Mouse (Mus musculus): ENCODE data around the gene Ccdc113. TPM values are rescaled to one million over a fixed set of nuclear protein-coding genes. Genes with fewer than 3 reads are reported as not detected.

Ccdc113 gene
- polyA plus RNA-seq, 1 experiment = not detected

DNA sequence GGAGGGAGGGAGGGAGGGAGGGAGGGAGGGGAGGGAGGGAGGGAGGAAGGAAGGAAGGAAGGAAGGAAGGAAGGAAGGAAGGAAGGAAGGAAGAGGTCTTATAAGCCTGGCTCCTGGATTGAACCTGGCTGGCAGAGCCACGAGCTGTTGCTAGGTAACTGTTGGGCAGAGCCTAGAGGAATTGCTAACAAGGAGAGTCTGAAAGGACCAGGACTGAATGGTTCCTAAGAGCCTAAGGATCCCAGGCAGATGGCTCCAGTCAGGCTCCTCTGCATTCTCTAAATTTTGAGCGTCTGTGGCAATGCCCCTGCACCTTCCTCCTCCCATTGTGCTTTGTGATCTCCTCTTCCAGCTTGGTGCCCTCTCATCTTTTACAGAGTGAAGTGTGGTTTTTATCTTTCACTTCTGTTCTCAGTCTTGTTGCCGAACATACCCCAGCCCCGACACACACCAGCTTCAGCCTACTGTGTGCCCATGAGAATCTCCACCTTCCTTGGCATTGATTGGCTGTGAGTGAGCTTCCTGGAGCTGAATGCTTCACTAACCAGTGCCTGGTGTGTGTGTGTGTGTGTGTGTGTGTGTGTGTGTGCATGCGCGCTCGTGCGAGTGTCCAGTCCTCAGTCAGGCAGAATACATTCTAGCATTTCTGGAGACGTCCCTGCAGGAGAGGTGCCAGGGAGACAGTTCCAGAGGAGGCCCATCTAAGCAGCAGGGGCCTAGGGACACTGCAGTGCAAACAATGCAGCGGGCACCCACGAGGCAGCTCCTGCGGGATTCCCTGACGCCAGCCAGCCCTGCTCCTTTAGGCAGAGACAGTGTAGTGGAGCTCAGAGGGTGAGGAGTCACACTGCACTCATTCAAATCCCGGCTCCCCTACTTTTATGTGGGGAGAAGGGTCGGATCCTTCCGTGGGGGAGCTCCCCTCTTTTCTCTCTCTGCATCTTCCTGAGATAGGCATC lies 16.3 kb downstream of the Ccdc113 start:
- Histone ChIP-seq H3K4me1 (ENCODE audit: control insufficient read depth, insufficient read depth, insufficient read length, low read length) (no peaks in the 10 kb centered on the region), H3K27me3 (ENCODE audit: control insufficient read depth, insufficient read depth, low read length) (no peaks in the 10 kb centered on the region), H3K36me3 (ENCODE audit: control insufficient read depth, insufficient read depth, low read length) (no peaks in the 10 kb centered on the region), H3K4me3 (ENCODE audit: low read depth, low read length) (no peak overlapping the region), H3K27ac (ENCODE audit: insufficient read depth, low read depth, low read length) (no peak overlapping the region)
- TF ChIP-seq CTCF (IDR thresholded peaks at IDR 0.05; ENCODE audit: extremely low read depth, insufficient read length, insufficient replicate concordance, low read depth, low read length) = no peak
- no peak for TF ChIP-seq POLR2A (IDR thresholded peaks at IDR 0.05; ENCODE audit: low read depth, low read length)
- 54% methylated on average over 16 of the region's 16 CpGs for WGBS

DNA sequence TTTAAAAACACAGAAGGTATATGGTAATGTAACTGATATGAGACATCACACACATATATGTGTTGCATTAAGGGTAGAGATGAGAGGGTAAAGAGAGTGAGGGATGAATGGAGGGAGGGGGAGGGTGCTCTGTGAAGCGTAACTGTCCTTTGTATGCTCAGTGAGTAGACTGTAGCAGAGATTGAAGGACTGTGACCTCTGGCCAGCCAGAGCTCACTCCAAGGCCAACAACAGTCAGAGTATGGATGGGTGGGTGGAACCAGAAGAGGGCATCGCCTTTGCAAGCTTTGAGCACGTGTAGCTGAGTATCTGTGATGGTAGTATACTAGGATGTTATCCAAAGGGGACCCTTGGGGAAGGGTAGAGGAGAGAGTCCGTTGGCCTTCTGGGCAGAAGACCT lies 17.7 kb downstream of the Ccdc113 start:
- Histone ChIP-seq H3K27ac (ENCODE audit: insufficient read depth, low read depth, low read length) (no peak overlapping the region), H3K36me3 (ENCODE audit: control insufficient read depth, insufficient read depth, low read length) (no peaks in the 10 kb centered on the region), H3K27me3 (ENCODE audit: control insufficient read depth, insufficient read depth, low read length) (no peaks in the 10 kb centered on the region), H3K4me3 (ENCODE audit: low read depth, low read length) (no peak overlapping the region), H3K4me1 (ENCODE audit: control insufficient read depth, insufficient read depth, insufficient read length, low read length) (no peaks in the 10 kb centered on the region)
- 60% methylated on average over 4 of the region's 4 CpGs for WGBS
- TF ChIP-seq CTCF (IDR thresholded peaks at IDR 0.05; ENCODE audit: extremely low read depth, insufficient read length, insufficient replicate concordance, low read depth, low read length) (no peak), POLR2A (IDR thresholded peaks at IDR 0.05; ENCODE audit: low read depth, low read length) (no peak)

DNA sequence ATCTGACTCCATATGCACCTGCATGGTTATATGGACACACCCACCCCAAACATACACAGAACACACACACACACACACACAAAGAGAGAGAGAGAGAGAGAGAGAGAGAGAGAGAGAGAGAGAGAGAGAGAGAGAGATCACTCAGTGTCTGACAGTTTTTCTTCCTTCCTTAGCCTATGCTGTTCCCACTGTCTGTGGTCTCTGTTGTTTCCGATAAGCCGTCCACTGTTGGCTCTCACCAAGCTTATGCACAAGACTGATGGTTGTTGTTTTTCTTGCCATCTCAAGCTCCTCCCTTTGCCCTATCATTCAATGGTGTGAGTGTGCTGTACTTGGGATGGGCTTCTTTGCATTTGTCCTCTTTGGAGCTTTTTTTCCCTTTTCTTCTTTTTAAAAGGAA lies 22.1 kb downstream of the Ccdc113 start:
- Histone ChIP-seq H3K4me1 (ENCODE audit: control insufficient read depth, insufficient read depth, insufficient read length, low read length) (no peaks in the 10 kb centered on the region), H3K4me3 (ENCODE audit: low read depth, low read length) (no peak overlapping the region), H3K27ac (ENCODE audit: insufficient read depth, low read depth, low read length) (no peak overlapping the region), H3K36me3 (ENCODE audit: control insufficient read depth, insufficient read depth, low read length) (no peaks in the 10 kb centered on the region), H3K27me3 (ENCODE audit: control insufficient read depth, insufficient read depth, low read length) (no peaks in the 10 kb centered on the region)
- no peak for TF ChIP-seq CTCF (IDR thresholded peaks at IDR 0.05; ENCODE audit: extremely low read depth, insufficient read length, insufficient replicate concordance, low read depth, low read length)
- no peak for TF ChIP-seq POLR2A (IDR thresholded peaks at IDR 0.05; ENCODE audit: low read depth, low read length)
- WGBS = 86% methylated on average over 2 of the region's 2 CpGs

DNA sequence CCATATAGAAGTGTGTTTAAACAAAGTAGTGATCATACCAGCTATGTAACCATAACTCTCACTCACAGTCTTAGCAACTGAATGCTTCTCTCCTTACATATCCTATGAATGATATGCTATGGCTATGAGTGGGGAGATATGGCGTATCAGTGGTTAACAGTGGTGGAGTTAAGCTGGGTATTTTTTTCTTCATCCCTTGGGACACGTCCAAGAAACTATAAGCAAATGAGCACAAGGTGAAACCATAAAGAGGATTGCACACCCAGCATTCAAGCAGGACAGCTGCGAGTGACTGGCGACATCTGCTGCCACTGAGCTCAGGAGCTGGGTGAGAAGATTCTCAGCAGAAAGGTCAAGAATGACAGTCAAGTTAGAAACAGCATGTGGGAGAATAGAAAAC lies 32.3 kb downstream of the Ccdc113 start:
- Histone ChIP-seq H3K4me3 (ENCODE audit: low read depth, low read length) (no peak overlapping the region), H3K27ac (ENCODE audit: insufficient read depth, low read depth, low read length) (no peak overlapping the region), H3K4me1 (ENCODE audit: control insufficient read depth, insufficient read depth, insufficient read length, low read length) (no peaks in the 10 kb centered on the region), H3K27me3 (ENCODE audit: control insufficient read depth, insufficient read depth, low read length) (no peaks in the 10 kb centered on the region), H3K36me3 (ENCODE audit: control insufficient read depth, insufficient read depth, low read length) (no peaks in the 10 kb centered on the region)
- TF ChIP-seq CTCF (IDR thresholded peaks at IDR 0.05; ENCODE audit: extremely low read depth, insufficient read length, insufficient replicate concordance, low read depth, low read length) (no peak), POLR2A (IDR thresholded peaks at IDR 0.05; ENCODE audit: low read depth, low read length) (no peak)
- WGBS = 35% methylated on average over 4 of the region's 4 CpGs

DNA sequence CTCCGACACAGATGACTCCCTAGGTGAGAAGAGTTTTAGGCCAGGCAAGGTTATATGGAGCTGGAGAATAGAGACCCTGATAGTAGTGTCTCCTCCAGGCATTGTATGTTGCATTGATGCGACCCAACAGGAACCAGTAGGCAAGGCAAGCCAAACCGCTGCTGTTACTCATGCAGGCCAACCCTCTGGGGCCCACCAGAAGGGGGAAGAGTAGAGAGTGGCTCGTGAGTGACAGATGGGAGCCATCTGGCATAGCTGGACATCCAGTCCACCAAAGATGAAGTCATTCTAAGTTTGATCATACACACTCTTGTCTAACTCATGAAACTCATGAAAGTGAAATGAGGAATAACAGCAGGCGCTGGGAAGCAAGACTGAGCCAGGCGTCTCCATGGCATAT lies 32.9 kb downstream of the Ccdc113 start:
- Histone ChIP-seq H3K36me3 (ENCODE audit: control insufficient read depth, insufficient read depth, low read length) (no peaks in the 10 kb centered on the region), H3K27ac (ENCODE audit: insufficient read depth, low read depth, low read length) (no peak overlapping the region), H3K4me3 (ENCODE audit: low read depth, low read length) (no peak overlapping the region), H3K27me3 (ENCODE audit: control insufficient read depth, insufficient read depth, low read length) (no peaks in the 10 kb centered on the region), H3K4me1 (ENCODE audit: control insufficient read depth, insufficient read depth, insufficient read length, low read length) (no peaks in the 10 kb centered on the region)
- TF ChIP-seq POLR2A (IDR thresholded peaks at IDR 0.05; ENCODE audit: low read depth, low read length) = no peak
- TF ChIP-seq CTCF (IDR thresholded peaks at IDR 0.05; ENCODE audit: extremely low read depth, insufficient read length, insufficient replicate concordance, low read depth, low read length) = no peak
- 79% methylated on average over 6 of the region's 6 CpGs for WGBS

DNA sequence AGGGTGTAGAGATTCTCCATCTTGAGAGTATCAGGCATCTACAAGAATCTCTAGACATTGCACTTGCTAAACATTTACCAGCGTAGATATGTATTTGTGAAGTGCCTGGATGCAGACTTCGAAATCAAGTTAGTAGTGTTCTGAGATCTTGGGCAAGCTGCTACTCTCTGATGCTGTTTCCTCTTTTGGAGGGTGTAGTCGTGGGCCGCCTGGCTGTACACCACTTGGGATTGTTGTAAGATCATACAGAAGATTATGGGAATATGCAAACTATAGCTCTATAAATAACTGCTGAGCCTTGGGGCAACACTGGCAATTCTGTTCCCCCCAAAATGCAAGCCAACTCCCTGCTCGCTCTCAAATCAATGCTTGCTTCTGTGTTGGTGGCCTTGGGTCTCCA lies 39.3 kb downstream of the Ccdc113 start:
- no peaks in the 10 kb centered on the region for H3K27me3 ChIP-seq (ENCODE audit: control insufficient read depth, insufficient read depth, low read length)
- 77% methylated on average over 5 of the region's 5 CpGs for WGBS

DNA sequence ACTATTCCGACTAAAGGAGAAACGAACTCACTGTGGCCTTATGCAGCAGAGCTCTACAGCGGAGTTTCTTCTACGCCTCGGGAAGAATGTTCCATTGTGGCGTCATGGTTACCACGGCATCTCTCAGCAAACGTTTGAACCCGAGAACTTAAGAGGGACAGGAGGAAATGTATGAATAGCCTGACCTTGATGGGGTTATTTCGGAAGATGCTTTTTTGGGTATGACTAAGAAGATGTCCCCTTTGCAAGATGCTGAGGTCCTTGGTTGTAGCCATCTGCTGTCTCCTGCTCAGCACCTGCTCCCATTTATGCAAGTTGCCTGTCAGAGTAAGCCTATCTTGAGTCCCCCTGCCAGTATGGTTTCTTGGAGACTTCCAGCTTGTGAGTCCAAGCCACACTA lies 42.4 kb downstream of the Ccdc113 start, which contains the start of gene Prss54:
TSS of gene Prss54 (minus strand) at position 101 of the 400 bp plus-strand sequence.
- no peaks in the 10 kb centered on the region for H3K27me3 ChIP-seq (ENCODE audit: control insufficient read depth, insufficient read depth, low read length)
- 73% methylated on average over 10 of the region's 10 CpGs for WGBS
- H3K27ac ChIP-seq (ENCODE audit: insufficient read depth, low read depth, low read length) = no peak within 1 kb of the TSS
- no peak within 1 kb of the TSS for H3K4me3 ChIP-seq (ENCODE audit: low read depth, low read length)
- no peaks in the 10 kb centered on the region for H3K4me1 ChIP-seq (ENCODE audit: control insufficient read depth, insufficient read depth, insufficient read length, low read length)
- H3K36me3 ChIP-seq (ENCODE audit: control insufficient read depth, insufficient read depth, low read length) = no peaks in the 10 kb centered on the region
- TF ChIP-seq CTCF (IDR thresholded peaks at IDR 0.05; ENCODE audit: extremely low read depth, insufficient read length, insufficient replicate concordance, low read depth, low read length) = no peak
- no peak for TF ChIP-seq POLR2A (IDR thresholded peaks at IDR 0.05; ENCODE audit: low read depth, low read length)

More for the DNA sequence above, 39.3 kb downstream of the Ccdc113 start:
- Histone ChIP-seq H3K27ac (ENCODE audit: insufficient read depth, low read depth, low read length) (no peak overlapping the region), H3K4me3 (ENCODE audit: low read depth, low read length) (no peak overlapping the region), H3K36me3 (ENCODE audit: control insufficient read depth, insufficient read depth, low read length) (no peaks in the 10 kb centered on the region), H3K4me1 (ENCODE audit: control insufficient read depth, insufficient read depth, insufficient read length, low read length) (no peaks in the 10 kb centered on the region)
- TF ChIP-seq CTCF (IDR thresholded peaks at IDR 0.05; ENCODE audit: extremely low read depth, insufficient read length, insufficient replicate concordance, low read depth, low read length) (no peak), POLR2A (IDR thresholded peaks at IDR 0.05; ENCODE audit: low read depth, low read length) (no peak)
